Mouse (Mus musculus) embryonic fibroblast, embryonic 13.5 days (primary cell): ENCODE measurements around the gene Slc2a10.

Experiments used
- CTCF ChIP-seq: IDR thresholded peaks from 2 replicates; pipeline ENCODE4 v1.5.1; 2011; ENCODE audit warnings: mild to moderate bottlenecking, control low read depth, low read length, moderate library complexity, borderline replicate concordance; ENCODE audit not compliant: insufficient read depth
- POLR2A ChIP-seq: IDR thresholded peaks from 2 replicates; pipeline ENCODE4 v1.6.1; 2011; ENCODE audit warnings: low read depth, mild to moderate bottlenecking, control low read depth, low read length, moderate library complexity

DNA sequence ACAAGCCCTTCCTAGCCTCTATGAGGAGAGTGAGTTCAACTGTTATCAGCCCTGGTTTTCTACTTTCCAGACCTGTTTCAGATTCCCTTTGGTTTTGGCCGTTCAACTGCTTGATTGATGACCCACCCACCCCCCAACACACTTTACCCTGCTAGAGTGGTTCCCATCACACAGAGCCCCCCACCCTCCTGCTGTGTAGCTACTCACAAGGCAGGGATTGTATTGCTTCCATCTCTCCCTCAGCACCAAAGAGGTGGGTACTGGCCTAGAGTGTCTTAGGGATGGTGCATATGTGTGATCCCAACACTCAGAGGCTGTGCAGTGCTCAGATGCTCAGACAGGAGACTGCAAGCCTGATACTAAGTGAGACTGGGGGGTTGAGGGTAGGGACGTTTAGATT lies 9.1 kb upstream of the Slc2a10 start:
- TF ChIP-seq POLR2A (no peak), CTCF (no peak)
